Mouse (Mus musculus): Measurements from ENCODE around the gene Gm20388.

GRCm38 (mm10) chr8:123135406-123135805 lies 3224.8 kb downstream of the Gm20388 start:
- no peak for TF ChIP-seq GATA1 (IDR thresholded peaks at IDR 0.05; ENCODE audit: low read length)
- no peak for TF ChIP-seq TAL1 (IDR thresholded peaks at IDR 0.05; ENCODE audit: low read length)

Data from erythroblast, embryonic 14.5 days (primary cell).